Mouse (Mus musculus) layer of hippocampus, adult 9-11 months (tissue): ENCODE measurements at regions not wholly inside any gene's neighbourhood (a gene's known extent, or its start where the extent isn't known, plus 50 kb on each side); places are given as distances from the start of the nearest gene placed in this dataset.
A peak's percentile ranks its signal among the peaks of the same experiment; 100 is the strongest.

Experiments
- DNase-seq: peaks from one replicate; pipeline ENCODE4 v3.0.0; 2022

DNA sequence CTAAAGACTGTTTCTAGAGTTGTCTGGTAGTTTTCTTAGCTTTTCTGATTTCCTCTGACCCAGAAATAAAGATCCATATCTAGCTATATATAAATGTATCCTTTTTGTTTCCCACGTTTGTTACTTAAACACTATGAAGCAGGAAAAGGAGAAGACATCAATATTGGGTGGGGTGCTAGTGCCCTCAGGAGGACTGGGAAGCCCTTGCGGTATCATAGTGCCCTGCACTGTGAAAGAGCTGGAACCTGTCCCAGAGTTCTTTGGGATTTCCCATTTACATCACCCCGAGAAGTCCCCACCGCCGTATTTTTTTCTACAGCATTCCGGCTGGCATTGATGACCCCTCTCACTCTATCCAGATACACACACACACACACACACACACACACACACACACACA is 119.3 kb upstream of the Hmgn3 start:
- no peak for DNase-seq

GRCm38 (mm10) chr9:83259511-83259910 is 113.0 kb upstream of the Hmgn3 start:
- DNase-seq = no peak

- peak; percentile 53 for DNase-seq
These were observed 112.5 kb upstream of the Hmgn3 start for GRCm38 (mm10) chr9:83258986-83259385.

GRCm38 (mm10) chr9:83258476-83258875 is 112.0 kb upstream of the Hmgn3 start:
- no peak for DNase-seq

- DNase-seq = no peak
These were observed 107.9 kb upstream of the Hmgn3 start for GRCm38 (mm10) chr9:83254356-83254755.

DNA sequence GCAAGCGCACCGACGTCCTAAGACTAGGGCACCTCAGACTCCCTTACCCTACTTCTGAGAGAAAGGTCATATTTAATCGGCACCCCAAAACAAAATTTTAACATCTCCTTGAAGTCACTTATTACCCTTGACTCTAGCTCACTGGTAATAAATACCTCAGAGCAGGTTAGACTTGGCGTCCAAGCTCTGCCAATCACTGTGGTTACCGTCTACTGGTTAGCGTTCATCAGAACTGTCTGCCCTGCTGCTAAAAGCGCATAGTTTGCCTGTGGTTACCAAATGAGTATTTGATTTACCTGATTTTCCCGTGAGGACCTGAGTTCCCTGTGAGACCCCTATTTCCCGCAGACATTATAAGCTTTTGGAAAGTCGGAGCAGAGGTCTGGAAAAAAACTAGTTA is 107.3 kb upstream of the Hmgn3 start:
- no peak for DNase-seq

DNA sequence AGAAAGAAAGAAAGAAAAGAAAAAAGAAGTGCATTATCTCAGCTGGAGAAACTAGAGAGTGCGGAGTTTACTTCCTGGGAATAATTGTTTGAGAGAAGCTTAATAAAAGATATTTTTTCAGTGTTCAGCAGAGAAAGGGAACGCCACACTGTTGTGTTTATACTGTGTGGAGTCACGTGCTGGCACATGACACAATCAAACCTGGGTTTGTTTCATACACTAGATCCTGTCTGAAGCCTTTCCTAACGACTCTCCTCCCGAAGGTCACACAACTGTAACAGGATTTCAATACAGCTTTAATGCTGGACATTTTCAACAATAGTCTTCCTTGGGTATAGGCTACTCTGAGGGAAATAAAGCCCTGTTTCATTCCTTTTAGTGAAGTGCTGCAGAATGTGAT is 105.3 kb upstream of the Hmgn3 start:
- no peak for DNase-seq

DNA sequence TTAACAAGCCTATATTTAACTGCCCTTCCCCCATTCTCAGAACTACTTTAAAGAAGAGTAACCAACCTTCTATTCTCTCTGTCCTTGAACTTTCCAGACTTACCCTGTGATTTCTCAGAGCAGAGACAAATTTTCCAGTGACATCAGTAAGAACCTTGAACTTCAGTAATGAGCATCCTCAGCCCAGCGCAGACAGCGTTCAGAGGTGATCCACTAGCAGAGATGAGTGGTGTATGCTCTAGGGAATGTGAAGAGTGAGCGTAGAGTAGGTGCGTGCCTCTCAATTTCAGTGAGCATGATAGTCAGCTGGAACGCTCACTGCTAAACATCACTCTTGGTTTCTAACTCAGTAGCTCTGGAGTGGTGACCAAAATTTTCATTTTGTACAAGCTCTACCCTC is 103.4 kb upstream of the Hmgn3 start:
- no peak for DNase-seq

DNA sequence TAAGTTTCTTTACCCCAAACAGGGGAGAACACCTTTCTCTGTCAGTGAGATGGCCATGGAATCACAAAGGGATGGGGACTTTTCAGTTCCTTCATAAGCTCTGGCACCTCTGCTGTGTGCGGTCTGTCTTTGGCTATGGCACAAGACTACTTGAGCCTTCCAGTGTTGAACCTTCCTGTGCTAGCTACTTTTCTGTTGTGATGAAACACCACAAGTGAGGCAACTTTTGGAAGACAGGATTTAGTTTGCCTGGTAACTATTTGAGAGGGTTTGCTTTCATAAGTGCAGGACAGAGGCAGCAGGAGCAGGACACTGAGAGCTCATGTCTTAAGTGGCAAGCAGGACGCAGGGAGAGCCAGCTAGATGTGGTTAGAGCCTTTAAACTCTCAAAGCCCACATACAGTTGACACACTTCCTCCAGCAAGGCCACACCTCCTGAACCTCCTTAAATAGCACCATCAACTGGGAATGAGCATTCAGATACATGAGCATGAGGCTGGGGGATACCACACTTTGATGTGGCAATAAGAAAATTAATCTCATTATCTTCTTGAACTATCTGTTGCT is 101.8 kb upstream of the Hmgn3 start:
- no peak for DNase-seq

DNA sequence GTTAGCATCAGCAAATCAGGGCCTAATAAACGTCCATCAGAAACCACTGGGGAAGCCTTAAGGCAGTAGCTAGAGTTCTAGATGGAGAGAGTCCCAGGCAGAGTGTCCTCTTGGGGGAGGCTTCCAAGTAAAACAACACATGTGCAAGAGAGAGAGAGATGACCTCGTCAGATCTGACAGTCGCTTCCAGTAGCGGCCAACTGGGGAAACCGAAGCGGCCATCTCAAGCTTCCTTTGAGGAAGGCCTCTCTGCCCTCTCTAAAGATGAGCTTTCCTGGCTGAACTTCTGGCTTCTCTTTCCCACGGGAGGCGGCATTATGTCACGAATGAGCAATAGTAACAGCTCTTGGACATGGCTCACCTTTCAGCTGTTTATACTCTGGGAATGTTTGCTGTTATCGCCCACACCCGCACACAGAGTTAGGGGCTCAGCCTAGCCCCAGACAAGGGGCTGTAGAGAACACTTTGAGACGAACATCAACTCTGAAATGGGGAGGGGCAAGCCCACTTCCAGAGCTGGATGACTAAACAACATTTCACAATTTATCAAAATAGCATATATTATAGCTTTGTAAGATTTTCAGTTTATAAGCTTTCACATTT is 100.7 kb upstream of the Hmgn3 start:
- no peak for DNase-seq

GRCm38 (mm10) chr9:83241119-83241518 is 94.6 kb upstream of the Hmgn3 start:
- no peak for DNase-seq

- no peak for DNase-seq
These were observed 92.6 kb upstream of the Hmgn3 start for GRCm38 (mm10) chr9:83239097-83239496.

DNA sequence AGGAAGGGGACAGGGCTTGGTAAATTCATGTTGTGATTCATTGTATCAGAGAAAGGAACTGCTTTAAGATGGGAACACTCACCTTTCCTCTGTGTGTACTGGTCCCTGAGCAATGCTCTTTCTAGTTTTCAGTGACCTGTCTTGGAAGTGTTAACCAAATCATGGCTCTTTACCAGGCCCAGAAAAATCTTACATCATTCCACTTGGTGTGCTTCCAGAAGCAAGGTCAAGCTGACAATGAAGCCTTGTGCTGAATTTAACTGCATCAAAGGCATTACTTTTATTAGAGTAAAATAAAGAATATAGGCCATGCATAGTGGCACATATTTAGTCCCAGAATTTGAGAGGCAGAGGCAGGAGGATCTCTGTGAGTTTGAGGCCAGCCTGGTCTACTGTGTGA is 75.4 kb upstream of the Hmgn3 start:
- DNase-seq = no peak

DNA sequence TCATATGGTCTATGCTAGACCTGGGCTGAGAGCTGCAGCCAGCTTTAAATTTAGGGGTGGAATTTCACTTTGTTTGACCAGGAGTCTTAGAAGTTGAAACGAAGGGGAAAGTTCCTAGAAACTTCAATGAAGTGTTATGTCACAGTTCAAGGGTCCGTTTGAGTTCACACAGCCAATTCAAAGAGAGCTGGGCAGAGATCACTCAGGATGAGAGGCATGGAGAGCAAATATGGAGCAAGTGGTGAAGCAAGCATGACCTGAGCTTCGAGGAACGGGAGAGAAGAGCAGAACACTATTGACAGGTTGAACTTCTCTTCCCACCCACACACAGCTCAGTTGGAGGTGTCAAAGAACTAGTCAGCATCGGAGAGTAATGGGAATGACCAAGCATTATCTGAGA is 56.1 kb upstream of the Hmgn3 start:
- no peak for DNase-seq

DNA sequence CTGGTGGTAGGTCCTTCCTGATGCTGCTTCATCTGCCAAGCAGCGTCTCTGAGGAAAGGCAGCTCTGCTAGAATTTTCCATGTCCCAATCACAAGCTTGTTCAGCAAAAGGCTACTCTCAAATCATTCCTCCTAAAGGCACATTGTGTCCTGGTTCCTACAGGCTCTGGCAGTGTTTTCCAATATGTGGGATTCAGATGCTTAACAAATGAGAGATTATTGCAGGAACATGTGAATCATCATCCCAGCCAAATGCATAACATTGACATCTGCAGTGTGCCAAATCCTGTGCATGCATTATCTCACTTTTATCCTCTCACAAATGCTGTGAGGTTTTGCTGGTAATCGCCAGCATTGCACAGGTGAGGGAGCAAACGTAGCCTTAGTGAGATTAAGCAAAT is 53.3 kb upstream of the Hmgn3 start:
- peak; percentile 75 for DNase-seq

DNA sequence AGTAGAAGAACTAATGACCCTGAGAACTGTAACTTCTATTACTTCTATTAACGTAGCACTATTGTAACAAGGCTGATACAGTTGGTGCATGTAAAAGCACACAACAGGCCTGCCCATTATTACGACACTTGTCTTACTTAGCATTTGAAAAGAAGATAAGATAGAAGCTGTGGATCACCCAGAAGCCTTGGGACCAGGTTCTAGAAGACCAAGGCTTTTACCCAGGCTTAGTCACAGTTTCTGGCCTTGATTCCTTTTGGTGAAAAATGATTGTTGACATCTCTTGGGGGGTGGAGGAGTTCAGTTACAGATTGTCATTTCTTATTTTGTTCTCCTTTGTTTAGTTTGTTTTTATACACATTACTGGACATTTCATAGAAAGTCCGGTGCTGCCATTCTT is 52.7 kb upstream of the Hmgn3 start:
- no peak for DNase-seq

GRCm38 (mm10) chr9:83197013-83197412 is 50.5 kb upstream of the Hmgn3 start:
- DNase-seq = no peak
